Mouse (Mus musculus) kidney, adult 2 months (tissue): ENCODE measurements around the gene Epdr1. TPM values are rescaled to one million over a fixed set of nuclear protein-coding genes. Genes with fewer than 3 reads are reported as not detected.
"Not testable (repeated sequence)": the region's sequence is repeated elsewhere in the genome, so short reads cannot be mapped to it uniquely, and the experiment has no call there.

ENCODE experiments used
- DNase-seq: peaks from one replicate; pipeline ENCODE4 v3.0.0; 2021
- H3K27ac ChIP-seq: fragments of 200-500 bp; 2 replicates; pipeline ENCODE4 v1.5.1; 2012; ENCODE audit warnings: low read depth, low read length, control low read depth, inconsistent platforms; ENCODE audit not compliant: insufficient read depth
- H3K27me3 ChIP-seq: fragments of 200-500 bp; replicated peaks from 2 replicates; pipeline ENCODE4 v1.6.1; 2012; ENCODE audit warnings: mild to moderate bottlenecking, moderate library complexity, low read length, inconsistent platforms; ENCODE audit not compliant: control insufficient read depth, insufficient read depth
- H3K36me3 ChIP-seq: fragments of 200-500 bp; 2 replicates; pipeline ENCODE4 v1.6.1; 2012; ENCODE audit warnings: mild to moderate bottlenecking, moderate library complexity, low read length, inconsistent platforms; ENCODE audit not compliant: control insufficient read depth, insufficient read depth
- H3K4me1 ChIP-seq: fragments of 200-500 bp; 2 replicates; pipeline ENCODE4 v1.6.1; 2011; ENCODE audit warnings: low read length; ENCODE audit not compliant: control insufficient read depth, insufficient read depth
- H3K4me3 ChIP-seq: fragments of 200-500 bp; 2 replicates; pipeline ENCODE4 v1.5.1; 2011; ENCODE audit warnings: mild to moderate bottlenecking, low read depth, low read length, control low read depth; ENCODE audit not compliant: insufficient read depth
- CTCF ChIP-seq: fragments of 200-500 bp; conservative IDR thresholded peaks from 2 replicates; pipeline ENCODE4 v1.5.1; 2011; ENCODE audit warnings: low read depth, mild to moderate bottlenecking, control low read depth, low read length, moderate library complexity, mixed read lengths; ENCODE audit not compliant: insufficient read depth, insufficient read length
- POLR2A ChIP-seq: fragments of 200-500 bp; IDR thresholded peaks from one replicate; pipeline ENCODE4 v1.6.1; 2011; ENCODE audit warnings: low read depth, low read length, control low read depth
- WGBS: fragments of 180-500 bp; shearing (Covaris S2); methylation state at CpG from one replicate; pipeline ENCODE4 v1.1.7; 2018; 5-methylcytosine and 5-hydroxymethylcytosine counted together
- polyA plus RNA-seq: library from polyadenylated mRNA; depleted of rRNA; stranded (reverse); fragments of >200 nt; gene quantifications from 2 replicates; pipeline ENCODE4 v1.2.3, GENCODE M21; 2012

The Epdr1 gene
- polyA plus RNA-seq, 1 experiment: 16.1 TPM

- no peak for DNase-seq
- H3K36me3 ChIP-seq: no peaks in the 10 kb centered on the region
- H3K27me3 ChIP-seq: no peaks in the 10 kb centered on the region
- H3K4me1 ChIP-seq: no peaks in the 10 kb centered on the region
- TF ChIP-seq CTCF (no peak), POLR2A (no peak)
- no peak overlapping the region for H3K27ac ChIP-seq
- WGBS: 81% methylated on average over 1 of the region's 1 CpGs
- no peak overlapping the region for H3K4me3 ChIP-seq
Measured at GRCm38 (mm10) chr13:19603719-19604118, 16.0 kb downstream of the Epdr1 start.

- Histone ChIP-seq H3K4me3 (no peak overlapping the region), H3K27ac (no peak overlapping the region), H3K4me1 (no peaks in the 10 kb centered on the region), H3K27me3 (no peaks in the 10 kb centered on the region), H3K36me3 (no peaks in the 10 kb centered on the region)
- DNase-seq: no peak
- 88% methylated on average over 1 of the region's 1 CpGs for WGBS
- TF ChIP-seq POLR2A: no peak
- TF ChIP-seq CTCF: no peak
Measured at GRCm38 (mm10) chr13:19602531-19602930, 17.2 kb downstream of the Epdr1 start.

- 72% methylated on average over 6 of the region's 6 CpGs for WGBS
- DNase-seq: no peak
- Histone ChIP-seq H3K27ac (no peak overlapping the region), H3K27me3 (no peaks in the 10 kb centered on the region), H3K36me3 (no peaks in the 10 kb centered on the region), H3K4me1 (no peaks in the 10 kb centered on the region), H3K4me3 (no peak overlapping the region)
- TF ChIP-seq CTCF (no peak), POLR2A (no peak)
Measured at GRCm38 (mm10) chr13:19599242-19599641, 20.5 kb downstream of the Epdr1 start.

GRCm38 (mm10) chr13:19595141-19595540 lies 24.6 kb downstream of the Epdr1 start:
- no peaks in the 10 kb centered on the region for H3K36me3 ChIP-seq
- H3K4me1 ChIP-seq: no peaks in the 10 kb centered on the region
- no peak overlapping the region for H3K4me3 ChIP-seq
- no peak for TF ChIP-seq CTCF
- TF ChIP-seq POLR2A: no peak
- DNase-seq: no peak
- no peaks in the 10 kb centered on the region for H3K27me3 ChIP-seq
- no peak overlapping the region for H3K27ac ChIP-seq
- 97% methylated on average over 1 of the region's 1 CpGs for WGBS

GRCm38 (mm10) chr13:19590996-19591759 lies 28.5 kb downstream of the Epdr1 start:
- Histone ChIP-seq H3K36me3 (no peaks in the 10 kb centered on the region), H3K27ac (no peak overlapping the region), H3K27me3 (no peaks in the 10 kb centered on the region), H3K4me1 (no peaks in the 10 kb centered on the region), H3K4me3 (no peak overlapping the region)
- no peak for TF ChIP-seq POLR2A
- no peak for TF ChIP-seq CTCF
- no peak for DNase-seq
- WGBS: 86% methylated on average over 3 of the region's 3 CpGs

- Histone ChIP-seq H3K36me3 (no peaks in the 10 kb centered on the region), H3K27ac (no peak overlapping the region), H3K27me3 (no peaks in the 10 kb centered on the region), H3K4me1 (no peaks in the 10 kb centered on the region), H3K4me3 (no peak overlapping the region)
- TF ChIP-seq POLR2A (no peak), CTCF (no peak)
- 93% methylated on average over 3 of the region's 3 CpGs for WGBS
- no peak for DNase-seq
Measured at GRCm38 (mm10) chr13:19575947-19576346, 43.8 kb downstream of the Epdr1 start.

- not testable (repeated sequence) for H3K27me3 ChIP-seq, H3K36me3 ChIP-seq, H3K27ac ChIP-seq, DNase-seq, H3K4me3 ChIP-seq, H3K4me1 ChIP-seq
- 93% methylated on average over 2 of the region's 2 CpGs for WGBS
Measured at GRCm38 (mm10) chr13:19574723-19575122, 45.0 kb downstream of the Epdr1 start.

- peak; percentile 67 for DNase-seq
- H3K27ac ChIP-seq, H3K4me1 ChIP-seq, H3K27me3 ChIP-seq, H3K4me3 ChIP-seq, H3K36me3 ChIP-seq: not testable (repeated sequence)
Measured at GRCm38 (mm10) chr13:19570166-19570565, 49.6 kb downstream of the Epdr1 start.
